Mouse (Mus musculus) spleen, adult 2 months (tissue): ENCODE results near the gene Sh3glb1. TPM values are rescaled to one million over a fixed set of nuclear protein-coding genes. Genes with fewer than 3 reads are reported as not detected.

ENCODE experiments used
- DNase-seq, 2 experiments: peaks; one replicate each; pipeline versions ENCODE4 v3.0.0 to v3.0.0-alpha.2; 2012 to 2021; ENCODE audit warnings: low spot score in 2 of 2, low read depth in 1 of 2
- H3K27ac ChIP-seq: fragments of 200-500 bp; 2 replicates; pipeline ENCODE4 v1.5.1; 2012; ENCODE audit warnings: low read length, inconsistent platforms; ENCODE audit not compliant: insufficient read depth
- H3K27me3 ChIP-seq: fragments of 200-500 bp; 2 replicates; pipeline ENCODE4 v1.6.1; 2012; ENCODE audit warnings: mild to moderate bottlenecking, moderate library complexity, low read length, inconsistent platforms; ENCODE audit not compliant: control insufficient read depth, insufficient read depth
- H3K36me3 ChIP-seq: fragments of 200-500 bp; 2 replicates; pipeline ENCODE4 v1.6.1; 2012; ENCODE audit warnings: mild to moderate bottlenecking, low read length, inconsistent platforms; ENCODE audit not compliant: control insufficient read depth, insufficient read depth
- H3K4me1 ChIP-seq: fragments of 200-500 bp; 2 replicates; pipeline ENCODE4 v1.6.1; 2011; ENCODE audit warnings: inconsistent platforms; ENCODE audit not compliant: control insufficient read depth, insufficient read depth, insufficient read length
- H3K4me3 ChIP-seq: fragments of 200-500 bp; 2 replicates; pipeline ENCODE4 v1.5.1; 2011; ENCODE audit warnings: mild to moderate bottlenecking, inconsistent platforms; ENCODE audit not compliant: insufficient read depth, insufficient read length; ENCODE audit errors: extremely low read depth
- CTCF ChIP-seq: fragments of 200-500 bp; IDR thresholded peaks from 2 replicates; pipeline ENCODE4 v1.5.1; 2011; ENCODE audit warnings: mild to moderate bottlenecking, inconsistent platforms; ENCODE audit not compliant: insufficient read depth, insufficient read length, insufficient replicate concordance; ENCODE audit errors: extremely low read depth
- POLR2A ChIP-seq: fragments of 200-500 bp; IDR thresholded peaks from 2 replicates; pipeline ENCODE4 v1.6.1; 2011; ENCODE audit warnings: low read depth, low read length, inconsistent platforms
- WGBS: fragments of 180-500 bp; shearing (Covaris S2); methylation state at CpG from one replicate; pipeline ENCODE4 v1.1.7; 2018; 5-methylcytosine and 5-hydroxymethylcytosine counted together
- polyA plus RNA-seq: library from polyadenylated mRNA; depleted of rRNA; stranded (reverse); fragments of >200 nt; gene quantifications from 2 replicates; pipeline ENCODE4 v1.2.3, GENCODE M21; 2012

The Sh3glb1 gene
- polyA plus RNA-seq, 1 experiment, result 22.1 TPM

DNA sequence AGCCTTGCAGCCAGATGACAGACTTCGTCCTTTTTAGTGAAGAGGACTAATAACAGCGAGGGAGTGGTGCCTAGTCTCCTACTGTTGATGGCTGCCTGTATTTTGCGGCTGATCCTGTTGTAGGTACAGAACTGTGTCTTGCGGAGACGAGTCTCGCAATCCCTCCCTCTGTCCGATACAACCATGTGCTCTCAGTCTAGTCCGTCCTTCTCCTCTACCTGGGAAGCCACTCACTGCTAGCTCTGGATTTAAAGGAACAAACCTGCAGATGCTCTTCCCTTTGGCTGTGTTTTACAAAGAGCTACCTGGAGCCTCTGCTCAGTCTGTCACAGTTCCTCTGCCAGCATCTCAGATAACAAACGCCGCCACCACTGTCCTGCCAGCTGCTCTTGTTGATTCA, 26.1 kb downstream of the Sh3glb1 start:
- Histone ChIP-seq H3K4me1 (0 out of 2 replicates have a peak, but pooled peaks cover under 1% of the 10 kb centered on the region), H3K4me3 (no peak overlapping the region), H3K36me3 (peaks cover 35% of the 10 kb centered on the region), H3K27me3 (no peaks in the 10 kb centered on the region), H3K27ac (no peak overlapping the region)
- no peak for DNase-seq
- no peak for TF ChIP-seq POLR2A
- no peak for TF ChIP-seq CTCF
- WGBS, result 94% methylated on average over 10 of the region's 10 CpGs

DNA sequence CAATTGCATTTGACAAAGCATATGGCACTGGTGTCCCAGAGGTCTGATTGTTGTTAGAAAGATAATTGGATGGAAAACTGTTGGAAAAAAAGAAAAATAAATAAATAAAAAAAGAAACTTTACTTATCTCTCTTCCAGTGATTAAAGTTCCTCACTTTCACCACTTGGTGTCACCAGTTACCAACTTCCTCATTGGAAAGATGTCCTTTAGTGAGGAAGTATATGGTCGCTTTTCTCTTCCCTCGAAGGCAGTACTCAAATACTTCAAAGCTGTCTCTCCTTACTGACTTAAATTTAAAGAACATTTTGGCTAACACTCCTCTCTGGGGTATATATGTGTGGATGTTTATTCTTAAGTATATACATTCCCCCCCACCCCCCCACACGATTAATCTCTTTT, 28.1 kb downstream of the Sh3glb1 start:
- Histone ChIP-seq H3K4me3 (no peak overlapping the region), H3K27ac (no peak overlapping the region), H3K36me3 (peaks cover 36% of the 10 kb centered on the region), H3K27me3 (no peaks in the 10 kb centered on the region), H3K4me1 (no peaks in the 10 kb centered on the region)
- peak in 1 of 2 experiments; percentile 35 for DNase-seq
- WGBS, result 46% methylated on average over 3 of the region's 3 CpGs
- TF ChIP-seq POLR2A (no peak), CTCF (no peak)

DNA sequence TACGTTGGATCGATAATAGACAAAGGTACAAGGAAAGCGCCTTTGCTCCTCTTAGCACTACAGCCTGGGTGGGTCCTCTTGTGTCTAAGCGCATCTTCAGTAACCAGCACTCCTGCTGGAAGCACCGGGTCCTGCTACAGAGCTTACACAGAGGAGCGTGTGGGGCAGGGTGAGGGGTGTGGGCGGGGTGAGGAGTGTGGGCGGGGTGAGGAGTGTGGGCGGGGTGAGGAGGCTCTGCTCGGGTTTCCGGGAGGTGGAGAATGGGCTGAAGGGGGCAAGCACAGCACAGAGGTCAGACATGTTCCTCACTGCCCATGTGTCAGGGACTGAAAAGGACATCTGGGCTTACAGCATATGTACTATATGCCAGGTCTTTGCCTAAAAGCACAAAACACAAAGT, 30.9 kb downstream of the Sh3glb1 start:
- DNase-seq, result no peak
- WGBS, result 68% methylated on average over 11 of the region's 11 CpGs
- TF ChIP-seq CTCF, result no peak
- TF ChIP-seq POLR2A, result no peak
- H3K27me3 ChIP-seq, result no peaks in the 10 kb centered on the region
- H3K4me1 ChIP-seq, result no peaks in the 10 kb centered on the region
- peaks cover 23% of the 10 kb centered on the region for H3K36me3 ChIP-seq
- no peak overlapping the region for H3K27ac ChIP-seq
- no peak overlapping the region for H3K4me3 ChIP-seq

DNA sequence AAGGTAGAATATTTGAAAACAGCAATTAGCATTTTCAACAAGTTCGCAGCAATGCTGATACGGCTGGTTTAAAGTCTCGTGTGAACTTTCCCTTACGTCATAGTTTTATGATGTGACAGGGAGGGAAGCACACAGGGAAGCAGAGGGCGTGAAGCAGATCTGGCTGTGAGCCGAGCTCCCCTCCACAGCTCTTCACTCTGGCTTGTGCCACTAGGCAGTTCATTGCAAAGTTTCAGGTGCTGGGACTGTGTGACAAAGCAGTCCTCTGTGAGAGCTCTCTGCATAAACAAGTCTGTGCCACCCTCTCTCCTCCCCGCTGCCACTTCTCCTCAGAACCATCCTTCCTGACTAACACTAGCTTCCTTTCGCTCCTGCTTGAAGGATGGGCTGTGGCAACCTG, 31.9 kb downstream of the Sh3glb1 start:
- WGBS, result 92% methylated on average over 8 of the region's 8 CpGs
- H3K27me3 ChIP-seq, result no peaks in the 10 kb centered on the region
- H3K27ac ChIP-seq, result no peak overlapping the region
- H3K36me3 ChIP-seq, result peaks cover 16% of the 10 kb centered on the region
- H3K4me1 ChIP-seq, result no peaks in the 10 kb centered on the region
- TF ChIP-seq POLR2A (no peak), CTCF (no peak)
- no peak overlapping the region for H3K4me3 ChIP-seq
- DNase-seq, result no peak

DNA sequence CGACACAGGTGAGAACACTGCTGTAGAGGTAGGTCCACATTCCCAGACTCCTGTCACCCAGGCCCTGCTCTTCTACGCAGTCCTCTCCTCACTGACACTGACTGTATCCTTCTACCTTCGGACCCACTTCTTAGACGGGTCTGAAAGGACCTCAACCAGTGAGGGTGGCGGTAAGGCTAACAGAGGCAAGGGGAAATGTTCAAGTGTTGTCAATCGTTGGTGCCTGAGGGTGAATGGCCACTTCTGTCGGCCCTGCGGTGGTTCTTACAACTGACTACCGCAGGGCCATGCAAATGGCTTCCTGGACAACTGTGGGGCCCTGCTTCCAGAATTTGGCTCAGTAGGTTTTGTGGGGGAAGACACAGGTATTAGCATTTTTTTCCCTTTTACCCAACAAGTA, 32.5 kb downstream of the Sh3glb1 start:
- no peak for DNase-seq
- Histone ChIP-seq H3K4me3 (no peak overlapping the region), H3K27me3 (no peaks in the 10 kb centered on the region), H3K36me3 (peaks cover 16% of the 10 kb centered on the region), H3K27ac (no peak overlapping the region), H3K4me1 (no peaks in the 10 kb centered on the region)
- TF ChIP-seq CTCF (no peak), POLR2A (no peak)
- WGBS, result 93% methylated on average over 9 of the region's 9 CpGs

DNA sequence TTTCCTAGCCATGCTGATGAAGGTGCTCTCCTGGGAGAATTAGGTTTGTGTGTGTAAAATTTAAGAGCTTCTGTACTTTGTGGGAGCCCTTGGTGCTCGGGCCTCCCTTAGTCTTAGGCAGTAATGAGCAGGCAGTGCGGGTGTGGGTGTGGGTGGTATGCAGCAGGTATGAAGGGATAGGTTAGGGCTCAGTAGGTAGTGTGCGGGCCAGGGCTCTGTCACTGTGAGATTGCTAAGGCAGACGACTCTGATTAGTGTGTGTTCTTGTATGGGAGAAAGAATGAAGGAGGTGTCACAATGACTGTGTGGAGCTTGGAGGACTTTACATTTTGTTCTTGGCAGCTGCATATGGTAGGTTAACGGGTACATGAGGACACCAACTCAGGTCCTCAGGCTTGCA, 34.0 kb downstream of the Sh3glb1 start:
- no peaks in the 10 kb centered on the region for H3K4me1 ChIP-seq
- H3K36me3 ChIP-seq, result peaks cover 14% of the 10 kb centered on the region
- TF ChIP-seq CTCF (no peak), POLR2A (no peak)
- H3K27me3 ChIP-seq, result no peaks in the 10 kb centered on the region
- DNase-seq, result no peak
- H3K27ac ChIP-seq, result no peak overlapping the region
- H3K4me3 ChIP-seq, result no peak overlapping the region
- WGBS, result 94% methylated on average over 5 of the region's 5 CpGs

DNA sequence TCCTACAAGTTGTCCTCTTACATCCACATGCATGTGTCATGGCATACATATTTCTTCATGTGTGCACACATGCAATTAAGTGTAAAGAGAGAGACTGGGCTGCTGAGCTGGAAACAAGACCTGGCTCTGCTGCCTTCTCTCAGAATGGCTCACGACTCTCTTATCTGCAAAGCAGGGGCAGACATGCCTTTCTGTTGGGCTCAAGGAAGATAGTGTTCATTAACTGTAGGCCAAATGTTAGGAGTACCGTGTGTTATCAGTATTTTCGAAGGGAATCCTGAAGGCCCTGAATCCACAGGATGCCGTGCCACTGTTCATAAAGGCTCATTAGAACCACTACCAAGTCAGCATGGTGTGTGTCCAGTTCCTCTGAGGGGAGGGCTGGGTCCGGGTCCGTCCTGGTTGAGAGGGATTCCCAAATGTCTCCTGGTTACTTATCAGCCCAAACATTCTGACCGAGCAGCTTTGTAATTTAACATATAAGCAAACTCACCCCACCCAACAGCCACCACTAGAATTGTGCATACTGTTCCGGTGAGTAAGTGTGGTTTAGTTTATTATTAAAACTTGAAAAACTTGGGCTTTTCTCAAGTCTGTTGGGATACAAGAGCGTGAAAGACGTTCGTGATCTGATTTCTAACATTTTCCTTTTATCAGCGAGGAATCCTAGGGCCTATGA, 36.9 kb downstream of the Sh3glb1 start:
- DNase-seq, result no peak
- 86% methylated on average over 12 of the region's 12 CpGs for WGBS
- Histone ChIP-seq H3K36me3 (peaks cover 8% of the 10 kb centered on the region; the same call in 1 of the 2 replicates), H3K27me3 (no peaks in the 10 kb centered on the region), H3K4me1 (no peaks in the 10 kb centered on the region), H3K27ac (no peak overlapping the region), H3K4me3 (no peak overlapping the region)
- no peak for TF ChIP-seq POLR2A
- TF ChIP-seq CTCF, result no peak
